Mouse (Mus musculus) bone marrow, adult 2 months (tissue): Measurements from ENCODE around the gene Nap1l4.

Experiments used
- CTCF ChIP-seq: fragments of 200-500 bp; IDR thresholded peaks from 2 replicates; pipeline ENCODE4 v1.5.1; 2011; ENCODE audit warnings: low read length, control low read depth; ENCODE audit not compliant: control insufficient read depth, insufficient read depth
- POLR2A ChIP-seq: fragments of 200-500 bp; IDR thresholded peaks from 2 replicates; pipeline ENCODE4 v1.6.1; 2011; ENCODE audit warnings: low read depth, mild to moderate bottlenecking, control low read depth, low read length, borderline replicate concordance; ENCODE audit not compliant: control insufficient read depth

DNA sequence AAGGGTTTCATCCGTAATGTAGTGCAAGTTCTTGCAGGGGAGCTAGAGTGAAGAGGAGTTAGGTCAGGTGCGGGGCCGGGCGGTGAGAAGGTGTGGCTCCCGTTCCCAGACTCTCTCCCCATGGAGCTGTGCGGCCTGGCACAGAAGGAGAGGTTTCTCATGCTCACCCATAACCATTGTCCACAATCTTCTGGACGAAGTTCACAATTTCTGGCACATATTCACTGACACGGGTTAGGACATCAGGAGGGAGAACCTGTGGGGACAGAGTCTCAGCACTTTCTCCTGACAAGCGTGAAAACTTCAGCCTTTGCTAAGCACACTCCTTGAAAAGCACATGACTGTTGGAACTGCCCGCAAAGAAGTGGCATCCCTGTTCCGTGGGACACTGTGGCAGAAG lies 26.8 kb upstream of the Nap1l4 start:
- no peak for TF ChIP-seq CTCF
- no peak for TF ChIP-seq POLR2A
